Mouse (Mus musculus) erythroblast, embryonic 14.5 days (primary cell): ENCODE results near the gene Adipoq.

ENCODE experiments used
- GATA1 ChIP-seq: IDR thresholded peaks from 2 replicates; pipeline ENCODE4 v1.6.1; 2012; ENCODE audit warnings: low read length, inconsistent platforms, mixed read lengths
- TAL1 ChIP-seq: IDR thresholded peaks from 3 replicates; pipeline ENCODE4 v1.6.1; 2012; ENCODE audit warnings: low read length, inconsistent platforms, mixed read lengths

- TF ChIP-seq TAL1 (no peak), GATA1 (no peak)
These were observed 40.1 kb downstream of the Adipoq start for GRCm38 (mm10) chr16:23186418-23186817.
